Mouse (Mus musculus): ENCODE measurements at regions not wholly inside any gene's neighbourhood (a gene's known extent, or its start where the extent isn't known, plus 50 kb on each side); places are given as distances from the start of the nearest gene placed in this dataset.

GRCm38 (mm10) chr15:52167811-52168210 is 1716.9 kb upstream of the Gm7489 start:
- no peak overlapping the region for H3K4me2 ChIP-seq (replicated peaks; ENCODE audit: low read depth)
- H3K9me3 ChIP-seq (ENCODE audit: control insufficient read depth) = no peaks in the 10 kb centered on the region
- no peaks in the 10 kb centered on the region for H3K36me3 ChIP-seq (ENCODE audit: control insufficient read depth, insufficient read depth)
- ATAC-seq = no peak
- no peak overlapping the region for H3K27ac ChIP-seq (ENCODE audit: low read depth, low read length)
- H3K9ac ChIP-seq (ENCODE audit: low read depth, low read length) = no peak overlapping the region
- no peaks in the 10 kb centered on the region for H3K4me1 ChIP-seq (replicated peaks; ENCODE audit: control insufficient read depth, insufficient read depth, low read length)
- H3K4me3 ChIP-seq (ENCODE audit: low read depth, low read length) = no peak overlapping the region
- no peak for TF ChIP-seq CTCF (IDR thresholded peaks at IDR 0.05; ENCODE audit: low read depth)
- no peaks in the 10 kb centered on the region for H3K27me3 ChIP-seq (replicated peaks; ENCODE audit: control insufficient read depth, insufficient read depth, low read length)
- WGBS = 73% methylated on average over 5 of the region's 5 CpGs

- 100% methylated on average over 1 of the region's 1 CpGs for WGBS
- no peaks in the 10 kb centered on the region for H3K27me3 ChIP-seq (replicated peaks; ENCODE audit: control insufficient read depth, insufficient read depth, low read length)
- no peak for ATAC-seq
Observed at GRCm38 (mm10) chr15:52176951-52177350, 1707.8 kb upstream of the Gm7489 start.

DNA sequence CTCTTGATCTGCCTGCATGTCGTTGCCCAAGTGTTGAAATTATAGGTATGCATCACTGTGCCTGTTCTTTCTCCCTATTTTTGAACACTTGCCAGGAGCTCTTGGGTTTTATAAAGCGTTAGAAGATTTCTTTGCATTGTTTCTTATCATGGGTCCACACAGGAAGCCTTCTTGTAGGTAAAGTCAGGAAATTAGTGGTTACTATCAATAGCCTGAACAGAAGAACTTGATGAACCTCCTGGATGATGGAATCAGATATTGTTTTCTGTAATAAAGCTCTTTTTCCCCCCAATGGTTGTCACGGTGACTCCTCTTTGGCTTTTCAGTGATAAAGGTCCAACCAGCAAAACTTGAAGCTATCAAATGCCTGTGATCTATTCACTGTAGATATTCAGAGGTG is 1706.0 kb upstream of the Gm7489 start:
- TF ChIP-seq CTCF (IDR thresholded peaks at IDR 0.05; ENCODE audit: low read depth) = no peak
- H3K4me1 ChIP-seq (replicated peaks; ENCODE audit: control insufficient read depth, insufficient read depth, low read length) = no peaks in the 10 kb centered on the region
- no peak overlapping the region for H3K4me2 ChIP-seq (replicated peaks; ENCODE audit: low read depth)
- no peaks in the 10 kb centered on the region for H3K27me3 ChIP-seq (replicated peaks; ENCODE audit: control insufficient read depth, insufficient read depth, low read length)
- 72% methylated on average over 3 of the region's 3 CpGs for WGBS
- no peaks in the 10 kb centered on the region for H3K36me3 ChIP-seq (ENCODE audit: control insufficient read depth, insufficient read depth)
- no peak overlapping the region for H3K4me3 ChIP-seq (ENCODE audit: low read depth, low read length)
- H3K9me3 ChIP-seq (ENCODE audit: control insufficient read depth) = no peaks in the 10 kb centered on the region
- no peak for ATAC-seq
- no peak overlapping the region for H3K27ac ChIP-seq (ENCODE audit: low read depth, low read length)
- no peak overlapping the region for H3K9ac ChIP-seq (ENCODE audit: low read depth, low read length)

More at GRCm38 (mm10) chr15:52176951-52177350, 1707.8 kb upstream of the Gm7489 start:
- Histone ChIP-seq H3K9me3 (ENCODE audit: control insufficient read depth) (no peaks in the 10 kb centered on the region), H3K4me3 (ENCODE audit: low read depth, low read length) (no peak overlapping the region), H3K4me1 (replicated peaks; ENCODE audit: control insufficient read depth, insufficient read depth, low read length) (no peaks in the 10 kb centered on the region), H3K36me3 (ENCODE audit: control insufficient read depth, insufficient read depth) (no peaks in the 10 kb centered on the region), H3K27ac (ENCODE audit: low read depth, low read length) (no peak overlapping the region), H3K4me2 (replicated peaks; ENCODE audit: low read depth) (no peak overlapping the region), H3K9ac (ENCODE audit: low read depth, low read length) (no peak overlapping the region)
- no peak for TF ChIP-seq CTCF (IDR thresholded peaks at IDR 0.05; ENCODE audit: low read depth)

DNA sequence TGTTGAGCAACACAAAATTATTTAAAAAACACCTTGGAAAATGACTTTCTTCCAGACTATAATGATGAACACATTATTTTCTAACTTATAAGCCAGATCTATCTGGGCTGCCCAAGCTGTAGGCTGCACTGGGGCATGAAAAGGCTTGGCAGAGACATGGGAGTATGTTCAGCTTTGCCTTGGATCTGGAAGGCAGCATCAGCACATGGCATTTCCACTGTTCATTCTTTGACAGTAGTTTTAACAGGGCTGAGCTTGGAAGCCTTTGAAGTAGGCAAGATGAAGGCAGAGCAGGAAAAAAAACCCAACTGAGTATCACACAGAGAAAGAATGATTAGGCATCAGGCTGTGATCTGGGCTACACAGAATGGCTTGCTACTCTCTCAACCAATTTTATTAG is 1705.3 kb upstream of the Gm7489 start:
- Histone ChIP-seq H3K27ac (ENCODE audit: low read depth, low read length) (no peak overlapping the region), H3K4me3 (ENCODE audit: low read depth, low read length) (no peak overlapping the region), H3K4me1 (replicated peaks; ENCODE audit: control insufficient read depth, insufficient read depth, low read length) (no peaks in the 10 kb centered on the region), H3K4me2 (replicated peaks; ENCODE audit: low read depth) (no peak overlapping the region), H3K9me3 (ENCODE audit: control insufficient read depth) (no peaks in the 10 kb centered on the region), H3K27me3 (replicated peaks; ENCODE audit: control insufficient read depth, insufficient read depth, low read length) (no peaks in the 10 kb centered on the region), H3K36me3 (ENCODE audit: control insufficient read depth, insufficient read depth) (no peaks in the 10 kb centered on the region), H3K9ac (ENCODE audit: low read depth, low read length) (no peak overlapping the region)
- no peak for TF ChIP-seq CTCF (IDR thresholded peaks at IDR 0.05; ENCODE audit: low read depth)
- ATAC-seq = no peak

DNA sequence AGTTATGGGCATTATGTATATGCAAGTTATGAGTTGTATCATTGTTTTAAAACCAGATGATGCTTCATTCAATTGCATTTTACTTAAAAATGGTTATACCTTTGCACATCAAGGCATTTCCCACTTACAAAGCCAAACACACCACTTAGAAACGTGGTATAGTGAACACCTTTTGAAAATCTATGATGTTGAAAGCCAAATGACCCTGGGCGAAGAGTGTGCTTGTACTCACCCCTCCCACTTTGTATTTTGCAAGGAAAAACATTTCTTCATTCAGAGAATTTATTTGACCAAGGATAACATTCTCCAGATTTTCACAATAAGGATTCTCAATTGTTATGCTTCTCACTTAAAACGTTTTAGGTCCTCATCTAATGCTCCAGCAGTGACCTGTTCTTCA is 1693.5 kb upstream of the Gm7489 start:
- Histone ChIP-seq H3K4me3 (ENCODE audit: low read depth, low read length) (no peak overlapping the region), H3K36me3 (ENCODE audit: control insufficient read depth, insufficient read depth) (no peaks in the 10 kb centered on the region), H3K4me2 (replicated peaks; ENCODE audit: low read depth) (no peak overlapping the region), H3K9ac (ENCODE audit: low read depth, low read length) (no peak overlapping the region), H3K27me3 (replicated peaks; ENCODE audit: control insufficient read depth, insufficient read depth, low read length) (no peaks in the 10 kb centered on the region), H3K27ac (ENCODE audit: low read depth, low read length) (no peak overlapping the region), H3K4me1 (replicated peaks; ENCODE audit: control insufficient read depth, insufficient read depth, low read length) (no peaks in the 10 kb centered on the region), H3K9me3 (ENCODE audit: control insufficient read depth) (no peaks in the 10 kb centered on the region)
- no peak for TF ChIP-seq CTCF (IDR thresholded peaks at IDR 0.05; ENCODE audit: low read depth)
- no peak for ATAC-seq
- WGBS = 63% methylated on average over 3 of the region's 3 CpGs

DNA sequence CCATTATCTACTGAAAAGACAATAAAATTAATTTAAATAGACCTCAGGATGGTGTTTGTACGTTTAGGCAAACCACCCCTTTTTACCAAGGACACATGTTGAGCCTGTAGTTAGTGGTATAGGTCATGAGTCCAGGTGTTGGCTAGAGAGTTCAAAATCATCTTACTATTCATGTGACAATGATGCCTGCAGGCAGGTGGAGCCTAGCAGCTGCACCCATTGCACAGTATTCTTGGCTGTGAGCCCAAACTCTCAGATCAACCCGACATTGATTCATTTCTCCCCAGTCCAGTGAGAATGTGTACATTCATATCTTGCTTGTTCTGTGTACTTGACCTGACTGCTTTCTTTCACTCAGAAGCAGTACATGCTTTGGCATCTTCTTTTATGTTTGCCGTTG is 1677.4 kb upstream of the Gm7489 start:
- no peak overlapping the region for H3K4me2 ChIP-seq (replicated peaks; ENCODE audit: low read depth)
- ATAC-seq = no peak
- no peak overlapping the region for H3K4me3 ChIP-seq (ENCODE audit: low read depth, low read length)
- no peaks in the 10 kb centered on the region for H3K27me3 ChIP-seq (replicated peaks; ENCODE audit: control insufficient read depth, insufficient read depth, low read length)
- H3K4me1 ChIP-seq (replicated peaks; ENCODE audit: control insufficient read depth, insufficient read depth, low read length) = no peaks in the 10 kb centered on the region
- no peak for TF ChIP-seq CTCF (IDR thresholded peaks at IDR 0.05; ENCODE audit: low read depth)
- no peaks in the 10 kb centered on the region for H3K9me3 ChIP-seq (ENCODE audit: control insufficient read depth)
- H3K9ac ChIP-seq (ENCODE audit: low read depth, low read length) = no peak overlapping the region
- H3K36me3 ChIP-seq (ENCODE audit: control insufficient read depth, insufficient read depth) = no peaks in the 10 kb centered on the region
- H3K27ac ChIP-seq (ENCODE audit: low read depth, low read length) = no peak overlapping the region
- 51% methylated on average over 3 of the region's 3 CpGs for WGBS

GRCm38 (mm10) chr15:52232442-52232841 is 1652.3 kb upstream of the Gm7489 start:
- Histone ChIP-seq H3K4me2 (replicated peaks; ENCODE audit: low read depth) (no peak overlapping the region), H3K4me3 (ENCODE audit: low read depth, low read length) (no peak overlapping the region), H3K27me3 (replicated peaks; ENCODE audit: control insufficient read depth, insufficient read depth, low read length) (no peaks in the 10 kb centered on the region), H3K36me3 (ENCODE audit: control insufficient read depth, insufficient read depth) (no peaks in the 10 kb centered on the region), H3K9ac (ENCODE audit: low read depth, low read length) (no peak overlapping the region), H3K9me3 (ENCODE audit: control insufficient read depth) (no peaks in the 10 kb centered on the region), H3K4me1 (replicated peaks; ENCODE audit: control insufficient read depth, insufficient read depth, low read length) (no peaks in the 10 kb centered on the region), H3K27ac (ENCODE audit: low read depth, low read length) (no peak overlapping the region)
- ATAC-seq = no peak
- 92% methylated on average over 5 of the region's 5 CpGs for WGBS
- TF ChIP-seq CTCF (IDR thresholded peaks at IDR 0.05; ENCODE audit: low read depth) = no peak
